Mouse (Mus musculus) thymus, postnatal 0 days (tissue): ENCODE measurements around the gene Cacna1s. TPM values are rescaled to one million over a fixed set of nuclear protein-coding genes. Genes with fewer than 3 reads are reported as not detected.
A peak's percentile ranks its signal among the peaks of the same experiment; 100 is the strongest.

Source experiments
- DNase-seq: peaks from one replicate; pipeline ENCODE4 v3.0.0-alpha.2; 2015; ENCODE audit warnings: low spot score
- polyA plus RNA-seq: library from polyadenylated mRNA; unstranded; fragments of >200 nt; fragmentation: Nextera tagmentation; extraction: Ambion mirVana; gene quantifications from 2 replicates; pipeline ENCODE4 v1.2.1, GENCODE M21; 2015

Gene Cacna1s
- 1.3 and 1.6 TPM in 2 replicates for polyA plus RNA-seq

GRCm38 (mm10) chr1:136052547-136052946 lies at the start of gene Cacna1s:
Gene Cacna1s (plus strand): TSS chr1:136052750.
- no peak for DNase-seq

GRCm38 (mm10) chr1:136006292-136006748 lies 46.2 kb upstream of the Cacna1s start, which contains the start of gene Igfn1:
Gene Igfn1 (minus strand): TSS chr1:136006342.
- no peak for DNase-seq

- DNase-seq = peak; percentile 9
These were observed 45.1 kb upstream of the Cacna1s start, which contains the start of gene Tmem9 for GRCm38 (mm10) chr1:136007211-136008158. Gene Tmem9 (plus strand): TSS chr1:136008150.

- no peak for DNase-seq
These were observed 44.4 kb upstream of the Cacna1s start for GRCm38 (mm10) chr1:136008159-136008533.

GRCm38 (mm10) chr1:136010247-136010646 lies 42.3 kb upstream of the Cacna1s start:
- DNase-seq = no peak

- no peak for DNase-seq
These were observed 39.0 kb upstream of the Cacna1s start for GRCm38 (mm10) chr1:136013513-136013912.

DNA sequence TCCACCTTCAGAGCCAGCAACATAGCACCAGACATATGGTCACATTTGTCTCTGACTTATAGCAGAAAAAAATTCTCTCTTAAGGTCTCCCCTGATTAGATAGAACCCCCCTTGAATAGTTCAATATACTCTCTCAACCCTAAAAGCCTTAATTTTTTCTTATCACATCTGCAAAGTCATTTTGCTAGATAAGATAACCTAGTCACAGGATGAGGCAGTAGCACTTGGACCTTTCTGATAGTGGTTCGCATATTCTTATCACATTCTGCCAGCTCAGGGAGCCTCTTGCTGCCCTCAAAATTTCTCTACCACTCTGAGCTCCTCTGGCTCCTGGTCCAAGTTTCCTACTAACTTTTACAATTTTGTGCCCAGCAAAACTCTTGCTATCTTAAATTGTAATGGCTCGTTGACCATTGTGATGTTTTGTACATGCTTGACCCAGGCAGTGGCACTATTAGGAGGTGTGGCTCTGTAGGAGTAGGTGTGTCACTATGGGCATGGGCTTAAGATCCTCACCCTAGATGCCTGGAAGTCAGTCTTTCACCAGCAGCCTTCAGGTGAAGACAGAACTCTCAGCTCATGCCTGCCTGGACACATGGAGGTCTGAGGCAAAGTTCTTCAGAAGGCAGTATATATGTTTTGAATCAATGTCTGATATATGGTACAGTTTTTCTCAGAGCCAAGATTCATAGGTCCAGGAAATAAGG lies 37.6 kb upstream of the Cacna1s start:
- no peak for DNase-seq

GRCm38 (mm10) chr1:136017307-136017706 lies 35.2 kb upstream of the Cacna1s start:
- no peak for DNase-seq

DNA sequence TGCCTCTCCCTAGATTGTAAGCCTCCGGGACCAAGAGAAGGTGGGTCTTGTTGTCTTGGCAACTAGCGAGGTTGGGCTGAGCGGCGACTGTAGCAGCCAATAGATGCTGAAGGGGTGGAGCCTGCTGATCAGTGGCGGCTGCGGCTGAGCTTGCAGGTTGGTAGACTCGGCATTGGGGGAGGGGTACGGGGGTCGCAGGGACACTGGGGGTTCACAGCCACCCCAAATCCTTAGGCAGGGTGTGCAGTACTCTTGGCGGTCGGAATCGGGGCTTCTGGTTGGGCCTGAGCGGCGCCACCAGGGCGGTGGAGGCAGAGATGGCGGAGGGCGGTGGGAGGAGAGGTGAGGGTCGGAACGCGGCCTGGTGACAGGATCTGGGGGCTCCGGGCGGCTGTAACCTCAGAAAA lies 34.6 kb upstream of the Cacna1s start:
- peak; percentile 91 for DNase-seq

DNA sequence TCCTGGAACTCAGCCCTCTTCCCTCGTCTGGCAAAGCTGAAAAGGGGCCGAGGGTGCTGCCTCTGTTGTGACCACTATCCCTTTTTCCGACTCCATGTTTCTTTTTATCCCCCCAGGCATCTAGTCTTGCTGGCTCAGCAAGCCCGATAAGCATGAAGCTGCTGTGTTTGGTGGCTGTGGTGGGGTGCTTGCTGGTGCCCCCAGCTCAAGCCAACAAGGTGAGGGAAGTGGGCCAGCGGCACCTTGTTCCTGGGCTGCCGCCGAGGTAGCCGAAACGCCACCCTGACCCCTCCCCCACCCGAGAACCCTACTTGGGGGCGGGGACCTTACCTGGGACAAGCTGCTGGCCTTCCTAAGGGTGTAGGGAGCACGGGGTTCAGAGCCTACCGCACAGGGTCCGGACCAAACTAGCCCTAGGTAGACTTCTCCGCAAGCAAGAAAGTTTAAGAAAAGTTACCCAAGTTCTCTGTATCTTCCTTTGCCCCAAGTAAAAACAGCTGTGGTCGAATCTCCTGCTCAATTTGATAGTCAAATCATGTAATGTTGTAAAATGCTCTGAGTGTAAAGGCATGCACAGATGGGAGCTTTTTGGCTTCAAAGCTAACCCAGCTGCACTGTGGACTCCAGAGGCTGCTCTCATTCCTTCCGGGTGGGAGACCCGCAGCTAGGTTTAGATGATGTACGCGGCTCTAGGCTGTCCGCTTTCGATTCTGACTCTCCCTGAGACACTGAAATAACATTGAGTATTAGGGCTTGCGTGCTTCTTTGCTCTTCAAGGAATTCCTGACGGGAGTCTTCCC lies 34.0 kb upstream of the Cacna1s start:
- DNase-seq = peak; percentile 41

GRCm38 (mm10) chr1:136030201-136030600 lies 22.3 kb upstream of the Cacna1s start:
- no peak for DNase-seq

DNA sequence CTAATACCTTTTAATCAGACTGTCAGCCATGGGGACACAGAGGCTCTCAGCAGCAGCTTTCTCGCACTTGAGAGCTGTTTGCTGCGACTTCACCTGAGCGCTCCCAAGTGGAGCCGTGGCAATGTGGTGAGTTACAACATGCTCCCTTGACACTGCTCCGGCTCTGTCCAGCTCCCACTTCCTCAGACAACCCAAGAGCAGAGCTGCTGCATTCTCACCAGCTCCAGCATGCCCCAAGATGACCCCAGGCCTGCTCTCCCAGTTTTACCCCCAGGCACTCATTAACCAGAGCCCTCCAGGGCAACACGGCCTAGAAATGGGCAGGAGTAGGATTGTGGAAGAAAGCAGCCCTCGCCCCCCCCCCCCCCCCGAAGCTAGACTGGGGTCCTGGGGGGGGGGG lies 20.9 kb upstream of the Cacna1s start:
- DNase-seq = no peak

GRCm38 (mm10) chr1:136032961-136033360 lies 19.6 kb upstream of the Cacna1s start:
- DNase-seq = no peak

DNA sequence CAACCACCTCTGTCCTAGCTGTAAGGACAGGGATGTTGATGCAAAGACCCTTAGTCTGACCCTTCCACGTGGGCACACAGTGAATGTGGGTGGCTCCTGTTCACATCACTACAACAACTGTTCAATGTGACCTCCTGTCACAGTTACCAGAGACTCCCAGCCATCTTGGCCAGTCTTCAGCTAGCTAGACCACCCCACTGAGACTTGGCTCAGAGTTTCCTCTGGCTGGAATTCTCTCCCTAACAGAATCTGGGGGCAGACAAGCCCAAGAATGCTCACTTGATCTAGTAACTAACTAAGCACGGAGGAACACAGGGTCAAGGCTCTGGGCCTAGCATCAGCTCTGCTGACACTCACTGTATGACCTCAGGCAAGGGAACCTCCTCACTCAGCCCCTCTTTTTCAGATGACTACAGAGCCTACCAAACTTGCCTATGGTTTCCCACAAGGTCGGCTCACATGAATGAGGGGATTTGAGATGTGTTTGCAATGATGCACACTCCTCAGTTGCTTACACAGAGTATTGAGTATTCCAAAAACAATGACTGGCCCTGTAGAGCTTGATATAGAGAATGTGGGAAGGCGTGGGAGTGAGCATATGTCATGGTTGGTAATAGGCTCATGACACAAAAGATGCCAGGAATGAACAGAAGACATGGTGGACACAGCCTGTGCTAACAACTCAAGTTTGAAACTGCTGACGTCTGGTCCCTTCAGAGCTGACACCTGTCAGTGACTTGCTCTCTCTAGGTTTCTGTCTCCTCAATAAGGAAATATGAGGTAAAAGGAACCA lies 13.6 kb upstream of the Cacna1s start:
- no peak for DNase-seq

DNA sequence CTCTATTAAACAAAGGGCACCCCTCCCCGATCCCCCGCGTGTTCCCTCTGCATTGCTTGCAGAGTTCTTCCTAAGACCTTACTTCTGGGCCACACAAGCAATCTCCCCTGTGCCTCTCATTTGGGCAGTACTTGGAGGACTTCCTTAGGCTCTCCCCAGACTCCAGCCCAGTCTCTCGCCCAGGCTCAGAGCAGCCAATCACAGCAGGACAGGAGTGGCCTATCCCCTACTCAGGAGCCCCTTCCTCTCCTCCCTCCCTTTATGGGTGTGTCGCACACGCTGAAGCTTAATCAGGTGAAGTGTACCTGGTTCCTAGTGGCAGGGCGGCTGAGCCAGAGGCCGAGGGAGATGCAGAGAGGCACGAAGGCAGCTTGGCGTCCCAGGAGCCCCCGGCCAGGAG lies 12.1 kb upstream of the Cacna1s start:
- DNase-seq = no peak

DNA sequence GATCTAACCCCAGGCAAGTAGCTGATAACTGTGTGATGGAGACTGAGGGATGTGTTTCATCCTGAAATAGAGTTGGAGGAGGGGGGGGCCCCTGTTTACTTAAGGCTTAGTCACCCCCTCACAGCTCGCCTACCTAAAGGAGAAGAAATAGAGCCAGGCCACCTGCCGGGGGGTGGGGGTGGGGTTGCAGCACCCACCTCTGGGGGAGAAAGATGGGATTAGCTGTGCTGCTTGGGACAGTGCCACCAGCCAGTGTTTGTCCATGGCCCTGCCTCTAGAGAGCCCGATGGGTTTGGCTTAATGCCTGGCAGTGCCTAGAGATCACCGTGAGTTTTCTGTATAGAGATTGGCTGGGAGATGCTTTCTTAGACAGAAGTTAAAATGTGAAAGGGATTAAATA lies 11.7 kb upstream of the Cacna1s start:
- no peak for DNase-seq

GRCm38 (mm10) chr1:136045774-136046173 lies 6.8 kb upstream of the Cacna1s start:
- DNase-seq = peak; percentile 62

GRCm38 (mm10) chr1:136047432-136047831 lies 5.1 kb upstream of the Cacna1s start:
- peak; percentile 42 for DNase-seq

DNA sequence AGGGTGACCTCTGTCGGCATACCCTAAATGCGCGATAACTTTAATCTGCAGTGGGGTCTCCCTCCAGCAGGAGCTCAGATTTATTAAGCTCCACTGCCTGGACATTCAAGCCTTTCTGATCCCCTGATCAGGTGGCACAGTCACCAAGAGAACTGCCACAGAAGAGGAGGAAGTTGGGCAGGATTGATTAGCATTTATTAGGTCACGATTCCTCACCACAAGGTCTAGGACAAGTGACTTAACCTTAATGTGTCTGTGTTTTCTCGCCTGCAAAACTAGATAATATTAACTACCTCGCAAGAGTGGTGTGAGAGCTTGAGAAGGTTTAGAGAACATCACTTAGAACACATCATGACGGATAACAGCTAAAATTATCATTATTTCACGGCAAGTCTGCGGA lies 4.7 kb upstream of the Cacna1s start:
- no peak for DNase-seq

- DNase-seq = no peak
These were observed 2.1 kb upstream of the Cacna1s start, which contains the start of gene Ascl5 for GRCm38 (mm10) chr1:136050312-136051012. Gene Ascl5 (plus strand): TSS chr1:136050804.
